Comparison of ENCODE assay signal across 19 mouse cellular contexts in genomic region chr2:110452694-110453093, GRCm38 (mm10).
"Had no signal": no experiment of that assay in that cellular context is flagged by ENCODE, and none has a peak within 500 bp of the region (broad histone marks: within the 10 kb centered on the region; RNA-seq: fewer than 3 reads in every experiment).

No protein-coding gene starts in this region.

- H3K9me3 ChIP-seq: midbrain, embryonic 10.5 days; midbrain, embryonic 12.5 days; neural tube, embryonic 13.5 days; neural tube, embryonic 15.5 days had no signal

- DNase-seq: lung, adult 18-20 months; lung, embryonic 14.5 days; lung, postnatal 10 days; lung, postnatal 4 days; midbrain, embryonic 14.5 days; retina, postnatal 1 day; right cerebral cortex, adult 18-20 months; right cerebral cortex, postnatal 25 days; right cerebral cortex, postnatal 4 days; spleen, adult 18-20 months; thymus, adult 18-20 months; thymus, postnatal 25 days; thymus, postnatal 4 days had no signal

- H3K27ac ChIP-seq: midbrain, embryonic 10.5 days; midbrain, embryonic 12.5 days; neural tube, embryonic 13.5 days; neural tube, embryonic 15.5 days had no signal

- H3K4me1 ChIP-seq: midbrain, embryonic 10.5 days; midbrain, embryonic 12.5 days; neural tube, embryonic 13.5 days; neural tube, embryonic 15.5 days had no signal

- ATAC-seq: midbrain, embryonic 16.5 days had no signal

- H3K36me3 ChIP-seq: midbrain, embryonic 10.5 days; midbrain, embryonic 12.5 days; neural tube, embryonic 13.5 days; neural tube, embryonic 15.5 days had no signal

- H3K4me2 ChIP-seq: lung, embryonic 14.5 days; midbrain, embryonic 12.5 days; neural tube, embryonic 13.5 days; neural tube, embryonic 15.5 days had no signal

- H3K9ac ChIP-seq: lung, embryonic 14.5 days; midbrain, embryonic 12.5 days; neural tube, embryonic 13.5 days; neural tube, embryonic 15.5 days had no signal

- H3K27me3 ChIP-seq: midbrain, embryonic 12.5 days; neural tube, embryonic 13.5 days; neural tube, embryonic 15.5 days had no signal

- H3K4me3 ChIP-seq: midbrain, embryonic 10.5 days; midbrain, embryonic 12.5 days; myocyte; neural tube, embryonic 13.5 days; neural tube, embryonic 15.5 days had no signal
